Mouse (Mus musculus) heart, embryonic 14.5 days (tissue): Measurements from ENCODE around the gene Cct5. TPM values are rescaled to one million over a fixed set of nuclear protein-coding genes. Genes with fewer than 3 reads are reported as not detected.

ENCODE experiments used
- ATAC-seq: fragments of 200-750 bp; cut with Nextera tagmentation; 2 replicates; pipeline ENCODE4 v1.8.0; 2017; ENCODE audit warnings: low read depth, moderate TSS enrichment; ENCODE audit not compliant: insufficient number of reproducible peaks, insufficient read depth, low FRiP score
- H3K27ac ChIP-seq, 2 experiments: fragments of 200-500 bp in 1 of 2; fragments of 300-500 bp in 1 of 2; sonication (generic) in 1 of 2; replicated peaks in 1 of 2; 2 replicates each; pipeline ENCODE4 v1.5.1; 2012 to 2014; ENCODE audit warnings: low read depth in 2 of 2, low read length in 2 of 2, control low read depth in 1 of 2, mild to moderate bottlenecking in 1 of 2, mixed read lengths in 1 of 2; ENCODE audit not compliant: control insufficient read depth in 1 of 2, insufficient read depth in 1 of 2
- H3K27me3 ChIP-seq: fragments of 300-500 bp; sonication (generic); 2 replicates; pipeline ENCODE4 v1.6.1; 2014; ENCODE audit warnings: mild to moderate bottlenecking, low read length, control low read depth; ENCODE audit not compliant: control insufficient read depth, insufficient read depth
- H3K36me3 ChIP-seq: fragments of 300-500 bp; sonication (generic); 2 replicates; pipeline ENCODE4 v1.6.1; 2014; ENCODE audit warnings: mild to moderate bottlenecking, control low read depth, low read length, mixed read lengths; ENCODE audit not compliant: control insufficient read depth, insufficient read depth
- H3K4me1 ChIP-seq, 2 experiments: fragments of 200-500 bp in 1 of 2; fragments of 300-500 bp in 1 of 2; sonication (generic) in 1 of 2; 2 replicates each; pipeline ENCODE4 v1.6.1; 2012 to 2014; ENCODE audit warnings: low read length in 2 of 2, control low read depth in 1 of 2, mixed read lengths in 1 of 2; ENCODE audit not compliant: control insufficient read depth in 2 of 2, insufficient read depth in 2 of 2
- H3K4me2 ChIP-seq: fragments of 300-500 bp; sonication (generic); 2 replicates; pipeline ENCODE4 v1.6.1; 2014; ENCODE audit warnings: mild to moderate bottlenecking, low read length
- H3K4me3 ChIP-seq, 2 experiments: fragments of 200-500 bp in 1 of 2; fragments of 300-500 bp in 1 of 2; sonication (generic) in 1 of 2; 2 replicates each; pipeline ENCODE4 v1.5.1; 2012 to 2014; ENCODE audit warnings: low read length in 2 of 2, mild to moderate bottlenecking in 2 of 2, control low read depth in 1 of 2, low read depth in 1 of 2, moderate library complexity in 1 of 2; ENCODE audit not compliant: control insufficient read depth in 1 of 2, insufficient read depth in 1 of 2
- H3K9ac ChIP-seq: fragments of 300-500 bp; sonication (generic); 2 replicates; pipeline ENCODE4 v1.6.1; 2014; ENCODE audit warnings: mild to moderate bottlenecking, low read length
- H3K9me3 ChIP-seq: fragments of 300-500 bp; sonication (generic); 2 replicates; pipeline ENCODE4 v1.6.1; 2016; ENCODE audit warnings: low read length, control low read depth; ENCODE audit not compliant: control insufficient read depth
- WGBS: fragments of 180-500 bp; shearing (Covaris S2); extraction: QIAGEN DNeasy Blood & Tissue Kit; methylation state at CpG from one replicate; pipeline ENCODE4 v1.1.7; 2014; 5-methylcytosine and 5-hydroxymethylcytosine counted together
- polyA plus RNA-seq: library from polyadenylated mRNA; unstranded; fragments of >200 nt; fragmentation: Nextera tagmentation; extraction: Ambion mirVana; gene quantifications from 2 replicates; pipeline ENCODE4 v1.2.1, GENCODE M21; 2014

The Cct5 gene
- polyA plus RNA-seq, 1 experiment from 2014 or later, result 365 TPM

DNA sequence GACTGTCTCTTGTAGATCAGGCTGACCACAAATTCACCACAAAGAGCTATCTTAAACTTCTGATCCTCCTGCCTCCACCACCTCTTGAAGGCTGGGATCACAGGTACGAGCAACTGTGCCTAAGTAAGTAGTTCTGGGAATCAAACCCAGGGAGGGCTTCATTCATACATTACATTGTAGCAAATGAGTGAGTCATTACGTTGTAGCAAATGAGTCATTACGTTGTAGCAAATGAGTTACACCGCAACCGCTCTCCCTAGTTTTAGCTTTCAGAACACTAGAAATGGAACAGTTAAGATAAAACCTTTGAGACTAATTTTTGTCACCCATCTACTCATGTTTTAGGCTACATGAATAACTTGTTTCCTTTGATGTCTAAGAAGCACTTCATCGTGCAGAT, 55.3 kb downstream of the Cct5 start:
- H3K4me1 ChIP-seq, result peaks cover 12 to 31% of the 10 kb centered on the region in 2 experiments
- H3K9me3 ChIP-seq, result no peaks in the 10 kb centered on the region
- WGBS, result 84% methylated on average over 6 of the region's 6 CpGs
- no peak overlapping the region for H3K27ac ChIP-seq
- H3K4me3 ChIP-seq, result no peak overlapping the region
- no peak for ATAC-seq
- no peak overlapping the region for H3K9ac ChIP-seq
- no peaks in the 10 kb centered on the region for H3K27me3 ChIP-seq
- no peaks in the 10 kb centered on the region for H3K36me3 ChIP-seq
- H3K4me2 ChIP-seq, result no peak overlapping the region

DNA sequence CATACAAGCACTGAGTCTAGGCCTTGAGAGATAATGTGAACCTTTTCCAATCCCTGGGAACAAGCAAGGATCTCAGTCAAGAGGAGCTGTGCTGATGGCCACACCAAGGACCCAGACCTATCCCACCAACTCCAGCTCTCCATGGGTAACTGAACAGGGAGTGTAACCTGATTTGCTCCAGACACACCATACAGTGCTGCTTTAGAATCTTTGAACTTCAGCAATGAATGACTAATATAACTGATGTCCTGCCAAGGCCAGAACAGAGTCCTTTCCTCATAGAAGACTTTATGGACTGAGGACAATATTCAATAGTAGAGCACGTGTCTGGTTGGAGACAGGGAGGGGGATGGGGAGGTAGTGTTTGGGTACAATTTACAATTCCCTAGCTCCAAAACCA, 56.5 kb downstream of the Cct5 start:
- no peaks in the 10 kb centered on the region for H3K36me3 ChIP-seq
- H3K9ac ChIP-seq, result no peak overlapping the region
- no peaks in the 10 kb centered on the region for H3K9me3 ChIP-seq
- H3K4me3 ChIP-seq, result no peak overlapping the region
- whole genome bisulfite sequencing, result 24% methylated on average over 1 of the region's 1 CpGs
- no peak for ATAC-seq
- peaks cover 15 to 31% of the 10 kb centered on the region in 2 experiments for H3K4me1 ChIP-seq
- H3K27ac ChIP-seq, result no peak overlapping the region; a peak in 1 of 4 replicates
- no peak overlapping the region for H3K4me2 ChIP-seq
- no peaks in the 10 kb centered on the region for H3K27me3 ChIP-seq

DNA sequence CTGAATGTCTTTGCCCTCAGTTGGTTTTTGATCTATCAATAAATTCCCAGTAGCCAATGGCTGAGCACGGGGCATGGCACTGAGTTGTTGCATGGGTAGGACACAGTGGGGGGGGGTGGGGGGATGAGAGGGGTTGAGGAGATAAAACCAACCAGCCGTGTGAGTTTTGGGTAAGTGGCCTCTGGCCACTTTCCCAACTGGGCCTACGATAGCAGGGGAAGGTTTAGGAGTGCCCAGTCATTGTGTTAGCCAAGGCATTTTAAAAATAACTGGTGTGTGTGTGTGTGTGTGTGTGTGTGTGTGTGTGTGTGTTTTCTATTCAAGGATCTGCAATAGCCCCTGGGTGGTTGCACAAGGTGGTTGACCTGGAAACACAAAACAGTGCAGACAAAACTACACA, 58.4 kb downstream of the Cct5 start:
- H3K27me3 ChIP-seq, result no peaks in the 10 kb centered on the region
- H3K36me3 ChIP-seq, result no peaks in the 10 kb centered on the region
- ATAC-seq, result peak; percentile 45; the same call in 1 of the 2 replicates
- no peak overlapping the region for H3K9ac ChIP-seq
- peak overlapping the region; percentile 36 for H3K4me2 ChIP-seq
- peaks cover 15 to 31% of the 10 kb centered on the region in 2 experiments for H3K4me1 ChIP-seq
- H3K27ac ChIP-seq, result peak overlapping the region in 1 of 2 experiments; percentile 37; a peak in 1 of 4 replicates
- no peaks in the 10 kb centered on the region for H3K9me3 ChIP-seq
- WGBS, result 10% methylated on average over 3 of the region's 3 CpGs
- H3K4me3 ChIP-seq, result no peak overlapping the region

DNA sequence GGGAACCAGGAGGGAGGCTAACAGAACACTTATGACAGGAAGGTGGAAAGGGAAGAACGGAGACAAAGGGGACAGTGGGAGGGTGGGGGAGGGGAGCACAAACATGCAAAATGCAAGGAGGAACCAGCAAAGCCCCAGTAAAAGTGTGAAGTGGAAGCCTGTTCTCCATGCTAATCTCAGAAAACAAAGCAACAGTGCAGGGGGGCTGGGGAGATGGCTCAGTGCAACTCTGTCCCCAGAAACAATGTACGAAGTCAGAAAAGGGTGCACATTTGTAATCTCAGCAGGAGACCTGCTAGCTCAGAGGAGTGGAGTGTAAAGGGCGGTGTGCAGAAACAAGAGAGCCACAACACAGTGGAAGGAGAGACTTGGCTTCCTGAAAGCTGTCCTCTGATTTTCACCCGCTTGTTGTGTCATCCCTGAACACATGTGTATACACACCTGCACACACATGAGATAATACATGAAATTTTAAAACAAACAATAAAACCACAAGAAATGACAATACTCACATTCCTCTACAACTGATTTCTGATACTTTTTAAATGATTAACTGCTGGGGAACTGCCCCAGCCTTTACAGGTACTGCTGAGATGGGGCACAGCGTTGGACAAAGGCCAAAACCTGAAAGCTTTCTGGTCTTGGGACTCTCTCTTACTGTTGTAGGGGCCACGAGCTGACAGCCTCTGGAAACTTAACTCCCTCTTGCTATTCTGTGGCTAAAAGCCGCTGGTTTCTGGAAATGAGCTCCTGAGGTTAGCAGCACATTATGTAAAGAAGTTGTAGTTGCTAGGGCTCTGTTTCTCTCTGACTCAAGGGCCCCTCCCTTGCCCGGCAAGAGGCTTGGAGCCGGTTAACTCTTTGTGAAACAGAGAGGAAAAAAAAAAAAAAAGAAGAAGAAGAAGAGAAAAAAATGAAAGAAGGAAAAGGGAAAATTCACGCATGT, 59.3 kb downstream of the Cct5 start:
- no peak overlapping the region for H3K4me3 ChIP-seq
- no peak for ATAC-seq
- peak overlapping the region; percentile 17 to 66; a peak in 2 of 4 replicates for H3K27ac ChIP-seq
- peaks cover 15 to 31% of the 10 kb centered on the region in 2 experiments for H3K4me1 ChIP-seq
- no peaks in the 10 kb centered on the region for H3K9me3 ChIP-seq
- no peaks in the 10 kb centered on the region for H3K36me3 ChIP-seq
- no peaks in the 10 kb centered on the region for H3K27me3 ChIP-seq
- peak overlapping the region; percentile 36 for H3K4me2 ChIP-seq
- 15% methylated on average over 10 of the region's 10 CpGs for WGBS
- H3K9ac ChIP-seq, result peak overlapping the region; percentile 30

Other genes starting within 250 kb of the Cct5 start
- 2.9 and 3.2 TPM in 2 replicates for gene Ankrd33b, start 234.1 kb downstream of the Cct5 start, polyA plus RNA-seq
- gene Ropn1l, start 148.1 kb downstream of the Cct5 start, polyA plus RNA-seq, result 2.1 and 2.6 TPM in 2 replicates
- gene March6, start 70.8 kb downstream of the Cct5 start, polyA plus RNA-seq, result 37.6 and 40.7 TPM in 2 replicates
- gene Cmbl, start 36.4 kb downstream of the Cct5 start, polyA plus RNA-seq, result 9.7 and 12.4 TPM in 2 replicates
- gene Fam173b, start within 50 bp of the Cct5 start, polyA plus RNA-seq, result 13.7 and 16.6 TPM in 2 replicates